Mouse (Mus musculus): ENCODE results near the gene Skiv2l. TPM values are rescaled to one million over a fixed set of nuclear protein-coding genes. Genes with fewer than 3 reads are reported as not detected.
"Not testable (repeated sequence)": the region's sequence is repeated elsewhere in the genome, so short reads cannot be mapped to it uniquely, and the experiment has no call there.

The Skiv2l gene
- polyA plus RNA-seq, 1 experiment from 2014 or later: 32.9 TPM

- WGBS: 87% methylated on average over 5 of the region's 5 CpGs
- not testable (repeated sequence) for H3K4me1 ChIP-seq (ENCODE audit: control insufficient read depth, insufficient read depth, low read length); H3K9ac ChIP-seq (ENCODE audit: low read length); H3K36me3 ChIP-seq (ENCODE audit: control insufficient read depth, insufficient read depth); H3K9me3 ChIP-seq (replicated peaks; ENCODE audit: control insufficient read depth, low read length); H3K27me3 ChIP-seq (ENCODE audit: control insufficient read depth, insufficient read depth, low read length); ATAC-seq (replicated peaks; ENCODE audit: extremely low read depth, insufficient read depth, low FRiP score); H3K4me2 ChIP-seq (ENCODE audit: low read depth, low read length); H3K4me3 ChIP-seq (ENCODE audit: low read length); H3K27ac ChIP-seq (ENCODE audit: low read length)
Observed at GRCm38 (mm10) chr17:34810411-34810810, 39.6 kb downstream of the Skiv2l start.

GRCm38 (mm10) chr17:34808599-34809205 is 41.3 kb downstream of the Skiv2l start:
- H3K4me2 ChIP-seq (ENCODE audit: low read depth, low read length): no peak overlapping the region
- no peak overlapping the region for H3K4me3 ChIP-seq (ENCODE audit: low read length)
- no peak for ATAC-seq (replicated peaks; ENCODE audit: extremely low read depth, insufficient read depth, low FRiP score)
- no peak overlapping the region for H3K27ac ChIP-seq (ENCODE audit: low read length)
- H3K9me3 ChIP-seq (replicated peaks; ENCODE audit: control insufficient read depth, low read length): peaks cover 4% of the 10 kb centered on the region
- no peaks in the 10 kb centered on the region for H3K27me3 ChIP-seq (ENCODE audit: control insufficient read depth, insufficient read depth, low read length)
- H3K9ac ChIP-seq (ENCODE audit: low read length): no peak overlapping the region
- WGBS: 75% methylated on average over 6 of the region's 6 CpGs
- H3K4me1 ChIP-seq (ENCODE audit: control insufficient read depth, insufficient read depth, low read length): no peaks in the 10 kb centered on the region
- H3K36me3 ChIP-seq (ENCODE audit: control insufficient read depth, insufficient read depth): no peaks in the 10 kb centered on the region

GRCm38 (mm10) chr17:34807176-34807575 is 42.8 kb downstream of the Skiv2l start:
- Histone ChIP-seq H3K4me3 (ENCODE audit: low read length) (no peak overlapping the region), H3K9me3 (replicated peaks; ENCODE audit: control insufficient read depth, low read length) (peaks cover 4% of the 10 kb centered on the region), H3K36me3 (ENCODE audit: control insufficient read depth, insufficient read depth) (no peaks in the 10 kb centered on the region), H3K9ac (ENCODE audit: low read length) (no peak overlapping the region), H3K4me1 (ENCODE audit: control insufficient read depth, insufficient read depth, low read length) (no peaks in the 10 kb centered on the region), H3K27me3 (ENCODE audit: control insufficient read depth, insufficient read depth, low read length) (no peaks in the 10 kb centered on the region), H3K4me2 (ENCODE audit: low read depth, low read length) (no peak overlapping the region), H3K27ac (ENCODE audit: low read length) (no peak overlapping the region)
- WGBS: 57% methylated on average over 3 of the region's 3 CpGs
- no peak for ATAC-seq (replicated peaks; ENCODE audit: extremely low read depth, insufficient read depth, low FRiP score)

- Histone ChIP-seq H3K36me3 (ENCODE audit: control insufficient read depth, insufficient read depth) (no peaks in the 10 kb centered on the region), H3K27ac (ENCODE audit: low read length) (no peak overlapping the region), H3K9ac (ENCODE audit: low read length) (no peak overlapping the region), H3K9me3 (replicated peaks; ENCODE audit: control insufficient read depth, low read length) (peaks cover 4% of the 10 kb centered on the region), H3K4me1 (ENCODE audit: control insufficient read depth, insufficient read depth, low read length) (no peaks in the 10 kb centered on the region), H3K4me2 (ENCODE audit: low read depth, low read length) (no peak overlapping the region), H3K4me3 (ENCODE audit: low read length) (no peak overlapping the region), H3K27me3 (ENCODE audit: control insufficient read depth, insufficient read depth, low read length) (no peaks in the 10 kb centered on the region)
- 64% methylated on average over 6 of the region's 6 CpGs for WGBS
- ATAC-seq (replicated peaks; ENCODE audit: extremely low read depth, insufficient read depth, low FRiP score): no peak
Observed at GRCm38 (mm10) chr17:34804871-34805562, 45.0 kb downstream of the Skiv2l start.

DNA sequence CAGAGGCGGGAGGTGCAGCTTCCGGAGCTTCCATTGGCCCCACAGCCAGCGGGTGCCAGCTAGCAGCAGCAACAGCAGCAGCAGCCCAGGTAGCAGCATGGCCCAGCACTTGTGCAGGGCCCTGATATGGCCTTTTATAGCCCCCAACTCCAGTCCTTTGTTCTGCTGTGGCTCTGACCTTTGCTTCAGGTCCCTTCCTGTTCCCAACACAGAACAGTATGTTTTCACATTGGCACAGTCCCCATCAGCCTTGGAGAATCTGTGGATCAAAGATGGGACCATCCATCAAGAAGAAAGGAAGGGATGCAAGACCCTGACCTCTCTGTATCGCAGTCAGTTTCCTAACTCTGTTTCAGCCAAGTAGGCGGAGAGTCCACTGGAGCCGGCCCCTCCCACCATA is 45.7 kb downstream of the Skiv2l start, which contains the start of gene Cyp21a1:
TSS of gene Cyp21a1 (minus strand) at position 261 of the 400 bp plus-strand sequence.
- not testable (repeated sequence) for ATAC-seq (replicated peaks; ENCODE audit: extremely low read depth, insufficient read depth, low FRiP score)
- WGBS: 94% methylated on average over 2 of the region's 6 CpGs

DNA sequence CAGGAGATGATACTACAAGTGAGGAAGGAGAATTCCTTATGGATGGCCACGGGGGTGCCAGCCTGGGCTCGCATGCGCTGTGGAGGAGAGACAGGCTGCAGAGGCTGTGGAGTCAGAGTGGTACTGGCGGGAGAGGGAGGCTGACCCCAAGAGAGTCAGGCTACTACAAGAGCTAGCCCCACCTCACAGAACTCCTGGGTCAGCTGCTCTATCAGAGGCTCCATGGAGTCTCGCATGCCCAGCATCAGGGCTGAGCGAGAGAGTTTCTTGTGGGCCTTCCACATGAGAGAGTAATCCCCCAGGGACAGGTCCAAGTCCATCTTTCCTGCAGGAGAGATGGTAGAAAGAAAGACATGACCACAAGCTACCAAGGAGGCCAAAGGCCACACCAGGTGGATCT is 46.6 kb downstream of the Skiv2l start:
- H3K4me3 ChIP-seq (ENCODE audit: low read length); ATAC-seq (replicated peaks; ENCODE audit: extremely low read depth, insufficient read depth, low FRiP score); H3K27me3 ChIP-seq (ENCODE audit: control insufficient read depth, insufficient read depth, low read length); H3K4me1 ChIP-seq (ENCODE audit: control insufficient read depth, insufficient read depth, low read length); H3K27ac ChIP-seq (ENCODE audit: low read length); H3K36me3 ChIP-seq (ENCODE audit: control insufficient read depth, insufficient read depth); H3K4me2 ChIP-seq (ENCODE audit: low read depth, low read length); H3K9ac ChIP-seq (ENCODE audit: low read length); H3K9me3 ChIP-seq (replicated peaks; ENCODE audit: control insufficient read depth, low read length): not testable (repeated sequence)
- 89% methylated on average over 6 of the region's 6 CpGs for WGBS

More for the DNA sequence above, 45.7 kb downstream of the Skiv2l start, which contains the start of gene Cyp21a1:
- H3K4me1 ChIP-seq (ENCODE audit: control insufficient read depth, insufficient read depth, low read length); H3K9ac ChIP-seq (ENCODE audit: low read length); H3K27ac ChIP-seq (ENCODE audit: low read length); H3K9me3 ChIP-seq (replicated peaks; ENCODE audit: control insufficient read depth, low read length); H3K27me3 ChIP-seq (ENCODE audit: control insufficient read depth, insufficient read depth, low read length); H3K36me3 ChIP-seq (ENCODE audit: control insufficient read depth, insufficient read depth); H3K4me2 ChIP-seq (ENCODE audit: low read depth, low read length); H3K4me3 ChIP-seq (ENCODE audit: low read length): not testable (repeated sequence)

DNA sequence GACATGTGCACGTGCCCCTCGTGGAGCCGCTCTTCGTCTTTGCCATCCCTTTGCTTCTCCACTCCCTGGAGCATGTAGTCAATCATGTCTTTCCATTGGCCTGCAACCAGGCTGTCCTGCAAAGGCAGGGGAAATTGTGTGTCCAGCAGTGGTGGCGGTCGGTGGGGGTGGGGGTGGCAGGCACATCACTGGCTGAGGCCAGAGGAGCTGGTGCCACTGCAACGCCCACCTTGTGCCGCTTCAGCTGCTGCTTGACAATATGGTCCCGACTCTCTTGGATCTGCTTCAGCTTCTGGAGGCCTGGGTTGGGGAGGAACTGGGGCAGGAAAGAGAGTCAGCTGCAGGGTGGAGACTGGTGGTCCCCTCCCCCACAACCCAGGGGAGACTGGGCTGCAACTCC is 47.3 kb downstream of the Skiv2l start:
- not testable (repeated sequence) for H3K9me3 ChIP-seq (replicated peaks; ENCODE audit: control insufficient read depth, low read length); H3K36me3 ChIP-seq (ENCODE audit: control insufficient read depth, insufficient read depth); H3K4me1 ChIP-seq (ENCODE audit: control insufficient read depth, insufficient read depth, low read length); H3K27ac ChIP-seq (ENCODE audit: low read length); H3K27me3 ChIP-seq (ENCODE audit: control insufficient read depth, insufficient read depth, low read length); ATAC-seq (replicated peaks; ENCODE audit: extremely low read depth, insufficient read depth, low FRiP score); H3K4me2 ChIP-seq (ENCODE audit: low read depth, low read length); H3K4me3 ChIP-seq (ENCODE audit: low read length); H3K9ac ChIP-seq (ENCODE audit: low read length)
- 85% methylated on average over 9 of the region's 9 CpGs for WGBS

- H3K9ac ChIP-seq (ENCODE audit: low read length); H3K4me1 ChIP-seq (ENCODE audit: control insufficient read depth, insufficient read depth, low read length); H3K36me3 ChIP-seq (ENCODE audit: control insufficient read depth, insufficient read depth); ATAC-seq (replicated peaks; ENCODE audit: extremely low read depth, insufficient read depth, low FRiP score); H3K9me3 ChIP-seq (replicated peaks; ENCODE audit: control insufficient read depth, low read length); H3K27me3 ChIP-seq (ENCODE audit: control insufficient read depth, insufficient read depth, low read length); H3K27ac ChIP-seq (ENCODE audit: low read length); H3K4me3 ChIP-seq (ENCODE audit: low read length); H3K4me2 ChIP-seq (ENCODE audit: low read depth, low read length): not testable (repeated sequence)
- WGBS: 88% methylated on average over 16 of the region's 16 CpGs
Observed at GRCm38 (mm10) chr17:34800781-34801305, 49.2 kb downstream of the Skiv2l start.

DNA sequence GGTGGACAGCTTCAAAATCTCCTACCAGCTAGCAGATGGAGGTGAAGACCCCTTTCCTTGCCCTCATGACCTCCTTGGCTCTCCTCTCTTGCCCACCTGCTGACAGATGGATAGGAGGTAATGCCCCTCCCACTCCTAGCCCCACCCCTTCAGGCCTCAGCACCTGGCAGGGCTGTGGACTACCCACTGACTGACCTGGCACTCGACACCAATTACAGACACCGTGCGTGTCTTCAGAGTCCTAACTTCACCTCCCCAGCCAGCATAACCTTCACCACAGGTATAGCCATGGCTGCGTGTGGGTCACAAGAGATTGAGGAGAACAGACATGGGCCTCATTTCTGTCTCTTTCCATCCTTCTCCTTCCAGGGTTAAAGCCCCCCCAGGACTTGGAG is 50.5 kb downstream of the Skiv2l start:
- WGBS: 88% methylated on average over 4 of the region's 4 CpGs
- H3K36me3 ChIP-seq (ENCODE audit: control insufficient read depth, insufficient read depth): no peaks in the 10 kb centered on the region
- no peaks in the 10 kb centered on the region for H3K27me3 ChIP-seq (ENCODE audit: control insufficient read depth, insufficient read depth, low read length)
- no peak overlapping the region for H3K4me2 ChIP-seq (ENCODE audit: low read depth, low read length)
- H3K4me1 ChIP-seq (ENCODE audit: control insufficient read depth, insufficient read depth, low read length): no peaks in the 10 kb centered on the region
- H3K9ac ChIP-seq (ENCODE audit: low read length): no peak overlapping the region
- no peak for ATAC-seq (replicated peaks; ENCODE audit: extremely low read depth, insufficient read depth, low FRiP score)
- no peaks in the 10 kb centered on the region for H3K9me3 ChIP-seq (replicated peaks; ENCODE audit: control insufficient read depth, low read length)
- H3K27ac ChIP-seq (ENCODE audit: low read length): no peak overlapping the region
- no peak overlapping the region for H3K4me3 ChIP-seq (ENCODE audit: low read length)
